Mouse (Mus musculus) small intestine, adult 10 weeks (tissue): ENCODE data around the gene Olfr1181. TPM values are rescaled to one million over a fixed set of nuclear protein-coding genes. Genes with fewer than 3 reads are reported as not detected.

Experiments used
- polyA plus RNA-seq: library from polyadenylated mRNA; stranded (reverse); fragments of 350-450 nt; fragmentation: Illumina TruSeq; extraction: RNeasy Lipid Tissue Mini Kit (QIAGEN cat#74804); gene quantifications from one replicate; pipeline ENCODE4 v1.2.3, GENCODE M21; 2014; ENCODE audit warnings: low replicate concordance

Olfr1181 gene
- not detected for polyA plus RNA-seq

GRCm38 (mm10) chr2:88426071-88426470 lies at the start of gene Olfr1181:
Olfr1181 (minus strand) TSS chr2:88426171.

GRCm38 (mm10) chr2:88454567-88454966 lies 28.6 kb upstream of the Olfr1181 start, which contains the start of gene Olfr1183:
Olfr1183 (plus strand) TSS chr2:88454867.

DNA sequence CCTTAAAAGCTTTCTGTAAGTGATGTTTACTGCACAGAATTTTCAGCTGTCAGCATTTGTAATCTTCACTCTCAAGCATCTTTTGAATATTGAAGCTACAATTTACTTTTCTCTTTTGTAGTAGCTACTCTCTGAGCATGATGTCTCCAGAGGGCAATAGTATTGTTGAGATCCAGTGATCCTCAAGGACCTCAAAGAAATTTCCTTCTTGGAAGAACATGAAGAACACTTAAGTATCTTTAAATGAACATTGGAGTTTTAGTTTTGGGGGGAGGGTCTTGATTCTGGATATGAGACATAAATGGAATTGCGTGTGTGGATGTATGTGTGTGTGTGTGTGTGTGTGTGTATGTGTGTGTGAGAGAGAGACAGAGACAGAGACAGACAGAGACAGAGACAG lies 23.1 kb upstream of the Olfr1181 start, which contains the start of gene Gm13757:
Gene Gm13757 (minus strand): TSS at position 101 of the 400 bp plus-strand sequence.

GRCm38 (mm10) chr2:88419051-88419450 lies 6.9 kb downstream of the Olfr1181 start, which contains the start of gene Olfr1180:
Olfr1180 (minus strand) TSS chr2:88419151.

DNA sequence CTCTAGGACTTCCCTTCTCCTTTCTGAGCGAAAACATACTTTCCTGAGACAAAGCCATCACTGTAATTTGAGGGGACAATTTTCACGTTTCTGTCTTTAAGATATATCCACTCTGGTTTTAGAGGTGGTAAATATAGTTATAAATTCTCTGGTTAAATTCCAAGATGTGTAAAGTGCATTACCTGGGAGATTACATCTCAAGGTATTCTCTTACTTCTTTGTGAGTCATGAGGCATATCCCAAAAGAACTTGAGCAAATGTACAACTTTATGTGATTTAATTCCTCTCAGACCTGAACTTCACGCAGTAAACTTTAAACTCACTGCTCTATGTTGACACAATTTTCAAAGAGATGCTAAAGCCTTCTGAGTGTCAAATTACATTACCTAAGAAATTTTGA lies 19.6 kb downstream of the Olfr1181 start, which contains the start of gene Olfr1179:
Gene Olfr1179 (minus strand): TSS at position 101 of the 400 bp plus-strand sequence.

DNA sequence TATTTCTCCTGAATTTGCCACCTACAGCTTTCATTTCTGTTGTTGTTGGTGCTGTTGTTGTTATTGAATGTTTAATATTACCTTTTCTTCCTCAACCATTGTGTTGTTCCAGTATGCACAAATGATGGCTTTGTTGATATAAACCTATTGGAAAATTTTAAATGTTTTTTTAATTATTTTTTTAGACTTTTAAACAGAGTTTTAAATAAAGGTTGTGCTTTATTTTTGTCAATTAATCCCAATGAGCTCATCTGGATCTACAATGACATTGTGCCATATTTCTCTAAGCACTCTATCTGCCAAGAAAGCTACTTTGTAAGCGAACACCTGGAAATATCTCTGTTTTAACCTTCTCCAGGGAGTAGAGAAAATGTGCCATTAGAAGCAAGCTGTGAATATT lies 39.2 kb downstream of the Olfr1181 start, which contains the start of gene Olfr1178:
Gene Olfr1178 (plus strand): TSS at position 301 of the 400 bp plus-strand sequence.

Other genes starting within 250 kb of the Olfr1181 start
- not detected for gene Olfr1168, start 244.3 kb downstream of the Olfr1181 start, polyA plus RNA-seq
- not detected for gene Olfr1170, start 197.8 kb downstream of the Olfr1181 start, polyA plus RNA-seq
- not detected for gene Olfr1173, start 146.3 kb downstream of the Olfr1181 start, polyA plus RNA-seq
- not detected for gene Olfr1174-ps, start 111.0 kb downstream of the Olfr1181 start, polyA plus RNA-seq
- gene Olfr1175-ps, start 99.0 kb downstream of the Olfr1181 start, polyA plus RNA-seq: not detected
- not detected for gene Olfr1176, start 89.5 kb downstream of the Olfr1181 start, polyA plus RNA-seq
- not detected for gene Olfr1177-ps, start 79.7 kb downstream of the Olfr1181 start, polyA plus RNA-seq
- not detected for gene Olfr1178, start 39.1 kb downstream of the Olfr1181 start, polyA plus RNA-seq
- not detected for gene Olfr1179, start 19.7 kb downstream of the Olfr1181 start, polyA plus RNA-seq
- gene Olfr1180, start 7.0 kb downstream of the Olfr1181 start, polyA plus RNA-seq: not detected
- gene Gm13757, start 23.0 kb upstream of the Olfr1181 start, polyA plus RNA-seq: not detected
- gene Olfr1183, start 28.7 kb upstream of the Olfr1181 start, polyA plus RNA-seq: not detected
- gene Olfr1184, start 57.4 kb upstream of the Olfr1181 start, polyA plus RNA-seq: not detected
- gene Olfr1185-ps1, start 67.1 kb upstream of the Olfr1181 start, polyA plus RNA-seq: not detected
- not detected for gene Olfr1186, start 92.4 kb upstream of the Olfr1181 start, polyA plus RNA-seq
- not detected for gene Olfr1188, start 130.8 kb upstream of the Olfr1181 start, polyA plus RNA-seq
- gene Olfr1189, start 160.3 kb upstream of the Olfr1181 start, polyA plus RNA-seq: not detected
- not detected for gene Olfr1191-ps1, start 214.4 kb upstream of the Olfr1181 start, polyA plus RNA-seq
- not detected for gene Olfr1192-ps1, start 222.3 kb upstream of the Olfr1181 start, polyA plus RNA-seq
- not detected for gene Olfr1193, start 249.5 kb upstream of the Olfr1181 start, polyA plus RNA-seq